Mouse (Mus musculus) kidney, postnatal 10 days (tissue): ENCODE data around the gene Nup153.
A peak's percentile ranks its signal among the peaks of the same experiment; 100 is the strongest.

Experiments
- DNase-seq: peaks from one replicate; pipeline ENCODE4 v3.0.0; 2021; ENCODE audit warnings: mixed read lengths

Nup153 gene

DNA sequence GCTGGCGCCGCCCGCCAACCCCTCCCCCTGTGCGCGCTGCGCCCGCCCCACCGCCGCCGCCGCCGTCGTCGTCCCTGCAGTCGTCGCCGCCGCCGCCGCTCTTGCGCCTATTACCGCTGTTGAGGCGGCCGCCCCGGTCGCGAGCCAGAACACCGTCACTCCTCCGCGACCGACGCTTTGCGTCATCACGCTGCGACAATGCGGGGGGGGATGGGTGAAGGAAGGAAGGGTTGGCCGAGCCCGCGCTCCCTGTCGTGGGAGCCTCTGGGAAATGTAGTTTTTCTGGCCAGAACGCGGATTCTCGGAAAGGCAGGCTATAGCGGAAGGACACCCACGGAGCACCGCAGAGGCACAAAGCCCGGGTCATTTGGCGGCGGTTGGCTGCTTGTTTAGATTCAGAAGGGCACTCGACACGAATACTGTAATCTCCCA is at the start of gene Nup153:
Gene Nup153 (minus strand): TSS at position 104 of the 432 bp plus-strand sequence.
- DNase-seq = peak; percentile 99

DNA sequence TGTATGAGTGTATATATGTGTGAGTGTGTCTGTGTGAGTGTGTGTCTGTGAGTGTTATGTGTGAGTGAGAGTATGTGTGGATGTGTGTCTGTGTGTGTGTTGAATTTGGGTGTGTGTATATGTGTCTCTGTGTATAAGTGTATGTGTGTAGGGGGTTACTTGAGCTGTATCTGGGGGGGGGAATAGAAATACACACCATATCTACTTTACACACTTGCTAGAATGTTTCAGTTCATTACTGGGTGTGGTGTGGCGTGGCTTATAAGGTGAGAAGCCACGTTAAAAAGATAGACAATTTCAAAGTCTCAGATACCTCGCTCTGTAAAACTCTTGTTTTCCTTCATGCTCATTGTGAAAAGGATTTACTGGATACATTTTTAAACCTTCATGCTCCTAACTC is 49.7 kb upstream of the Nup153 start:
- no peak for DNase-seq

DNA sequence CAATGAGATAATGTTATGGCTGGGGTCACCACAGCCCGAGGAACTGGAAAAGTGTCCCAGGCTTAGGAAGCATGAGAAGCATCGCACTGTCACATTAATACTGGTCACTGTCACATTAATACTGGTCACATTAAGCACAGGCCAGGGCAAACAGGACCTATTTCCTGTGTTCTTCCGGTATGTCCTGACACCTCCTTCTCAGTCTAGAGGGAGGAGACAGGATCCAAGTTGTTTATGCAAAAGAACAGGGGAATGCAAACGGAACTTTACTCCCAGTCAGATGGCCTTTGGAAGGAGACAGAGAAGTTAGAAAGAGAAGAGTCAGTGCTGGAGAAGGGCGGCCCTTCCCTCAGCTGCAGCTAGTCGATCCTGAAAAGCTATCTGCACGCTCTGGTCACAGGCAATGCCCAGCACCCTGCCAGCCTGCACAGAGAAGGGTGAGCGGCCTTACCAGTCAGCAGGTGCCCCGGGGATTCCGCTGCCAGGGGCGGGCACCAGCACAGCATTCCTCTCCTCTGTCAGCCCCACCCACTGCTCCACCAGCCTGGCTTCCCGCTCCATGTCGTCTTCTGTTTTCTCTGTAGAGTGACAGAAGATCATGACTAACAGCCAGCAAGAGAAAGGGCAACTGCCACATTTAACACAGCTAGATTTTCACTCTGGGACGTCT is 49.0 kb upstream of the Nup153 start:
- peak; percentile 69 for DNase-seq

DNA sequence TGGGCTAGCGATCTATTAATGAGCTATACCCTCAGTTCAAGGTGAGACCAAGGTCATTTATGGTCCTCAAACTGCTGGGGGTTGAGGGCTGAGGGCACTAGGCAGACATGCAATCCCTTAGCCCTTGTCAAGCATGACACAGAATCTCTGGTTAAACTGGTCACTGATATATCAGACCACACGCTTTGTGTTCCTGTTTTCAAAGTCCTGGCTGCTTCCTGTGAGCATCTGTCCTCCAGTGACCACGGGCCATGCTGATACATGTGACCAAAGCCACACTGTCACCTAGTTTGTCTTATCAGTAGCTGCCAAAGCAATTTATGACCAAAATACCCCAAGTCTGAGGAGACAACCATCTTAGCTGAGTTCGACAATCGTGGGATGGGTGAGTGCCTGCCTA is 47.3 kb upstream of the Nup153 start:
- no peak for DNase-seq

DNA sequence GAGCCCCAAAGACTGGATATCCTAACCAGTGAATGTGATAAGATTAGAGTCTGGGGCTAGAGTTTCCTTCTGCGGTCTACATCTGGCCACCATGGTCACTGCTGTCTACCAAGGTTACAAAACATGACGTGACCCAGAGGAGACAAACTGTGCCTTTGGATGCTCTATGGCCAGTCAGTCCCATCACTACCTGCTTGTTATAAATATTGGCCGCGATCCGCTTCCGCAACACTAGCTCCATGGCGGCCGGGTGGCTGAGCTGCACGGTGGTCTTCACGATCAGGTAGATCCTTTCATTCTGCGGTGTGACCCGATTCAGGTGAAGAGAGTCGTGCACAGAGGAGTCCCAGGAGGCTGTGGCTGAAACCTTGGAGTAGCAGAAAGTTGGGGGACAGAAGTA is 44.8 kb upstream of the Nup153 start:
- no peak for DNase-seq

DNA sequence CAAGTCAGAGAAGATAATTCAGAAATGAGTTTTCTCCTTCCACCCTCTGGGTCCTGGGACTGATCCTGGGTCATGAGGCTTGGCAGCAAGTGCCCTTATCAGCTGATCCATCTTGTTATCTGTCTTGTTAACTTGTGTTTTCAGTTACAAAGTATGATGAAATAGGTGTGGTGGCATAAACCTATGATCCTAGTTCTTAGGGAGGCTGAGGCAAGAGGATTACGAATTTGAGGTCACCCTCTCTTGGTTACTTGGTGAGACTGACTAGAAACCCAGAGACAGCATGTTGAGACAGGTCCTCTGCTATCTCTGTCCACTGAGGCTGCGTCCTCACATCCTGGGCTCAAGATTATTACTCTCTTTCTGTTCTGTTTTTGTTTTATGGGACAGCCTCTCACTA is 37.6 kb upstream of the Nup153 start:
- no peak for DNase-seq

DNA sequence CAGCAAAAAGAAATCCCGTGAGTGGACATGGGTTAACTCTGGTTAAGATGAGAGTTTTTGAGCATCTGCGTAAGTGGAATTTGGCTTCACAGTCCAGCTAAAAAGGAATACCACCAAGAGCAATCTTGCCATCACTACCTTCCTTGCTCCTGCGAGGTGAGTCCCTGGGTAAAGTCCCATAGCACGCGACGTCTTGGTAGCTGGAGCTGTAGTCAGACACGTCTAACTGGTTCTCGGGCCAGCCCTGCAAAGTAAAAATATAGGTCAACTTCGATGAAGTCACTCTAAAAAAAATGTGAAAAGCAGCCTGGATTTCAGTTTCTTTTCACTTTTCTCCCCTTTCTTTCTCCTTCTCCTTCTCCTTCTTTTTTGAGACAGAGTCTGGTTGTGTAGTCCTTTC is 35.5 kb upstream of the Nup153 start:
- DNase-seq = no peak

DNA sequence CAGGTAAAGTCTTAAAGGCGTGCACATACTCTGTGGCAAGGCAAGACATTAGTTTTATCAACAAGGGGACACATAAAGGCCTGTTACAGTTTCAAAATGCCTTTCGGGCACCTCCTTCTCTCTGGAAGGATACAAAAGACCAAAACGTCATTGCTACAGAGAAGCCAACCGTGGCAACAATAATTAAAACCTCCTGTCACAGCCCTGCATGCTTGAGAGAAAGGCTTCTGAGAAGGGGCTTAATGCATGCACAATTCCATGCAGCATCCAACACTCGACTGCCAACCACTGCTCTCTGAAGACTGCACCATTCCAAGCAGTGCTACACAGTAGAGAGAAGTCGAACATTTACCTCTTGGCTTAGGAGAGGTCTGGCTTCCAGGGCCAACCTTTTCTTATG is 33.2 kb upstream of the Nup153 start:
- DNase-seq = no peak

DNA sequence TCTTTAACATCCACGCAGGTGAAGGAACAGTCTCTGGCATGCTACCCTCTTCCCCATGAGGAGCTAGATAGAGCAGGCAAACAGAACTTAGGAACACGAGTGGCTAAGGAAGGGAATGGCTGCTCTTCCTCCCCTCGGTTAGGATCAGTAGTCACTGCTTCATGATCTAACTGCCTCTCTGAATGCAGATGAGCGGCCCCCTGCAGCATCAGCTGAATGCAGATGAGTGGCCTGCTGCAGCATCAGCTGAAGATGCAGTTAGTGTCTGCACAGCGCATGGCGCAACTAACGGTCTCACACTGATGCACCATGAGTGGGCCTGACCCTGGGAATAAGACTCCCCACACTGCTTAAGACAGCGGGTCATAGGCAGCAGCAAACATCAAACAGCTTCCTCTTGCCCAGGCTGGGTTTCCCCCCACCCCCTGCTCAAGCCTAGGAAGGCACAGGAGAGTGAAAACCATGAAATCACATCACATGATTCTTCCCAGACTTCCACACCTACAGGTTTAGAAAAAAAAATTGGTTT is 31.6 kb upstream of the Nup153 start:
- DNase-seq = no peak

DNA sequence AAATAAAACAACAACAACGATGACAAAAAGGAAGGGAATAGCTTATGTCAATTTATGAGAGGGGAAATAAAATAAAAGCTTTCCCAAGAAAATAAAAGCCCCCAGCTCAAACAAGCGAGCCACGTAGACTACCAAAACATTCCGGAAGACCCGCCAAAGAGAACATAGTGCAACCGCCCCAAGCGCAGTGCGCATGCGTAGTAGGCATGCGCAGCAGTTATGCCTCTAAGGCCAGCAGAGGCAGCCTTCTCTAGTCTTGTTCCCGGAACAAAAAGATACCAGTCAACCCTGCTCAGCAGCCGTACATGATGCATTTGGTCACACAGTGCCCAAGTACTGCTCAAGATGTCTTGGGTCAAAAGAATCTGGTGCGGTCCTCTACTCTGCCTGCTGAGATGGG is 30.9 kb upstream of the Nup153 start:
- DNase-seq = no peak

DNA sequence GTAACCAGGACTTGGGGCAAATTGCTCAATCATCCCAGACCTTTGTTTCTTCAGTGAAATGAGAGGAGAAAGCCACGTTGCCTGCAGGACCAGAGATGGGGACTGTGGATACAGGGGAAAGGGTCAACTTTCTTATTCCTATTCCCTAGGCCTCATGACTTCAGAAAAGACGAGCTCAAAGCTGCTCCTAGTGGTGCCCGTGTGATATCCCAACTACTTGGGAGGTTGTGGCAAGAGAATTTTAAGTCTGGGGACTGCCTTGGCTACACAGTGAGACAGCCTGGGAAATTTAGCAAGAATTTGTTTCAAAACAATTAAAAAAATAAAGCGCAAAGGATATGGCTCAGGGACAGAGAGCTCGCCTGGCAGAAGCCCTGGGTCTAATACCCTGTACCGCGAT is 30.2 kb upstream of the Nup153 start:
- no peak for DNase-seq

DNA sequence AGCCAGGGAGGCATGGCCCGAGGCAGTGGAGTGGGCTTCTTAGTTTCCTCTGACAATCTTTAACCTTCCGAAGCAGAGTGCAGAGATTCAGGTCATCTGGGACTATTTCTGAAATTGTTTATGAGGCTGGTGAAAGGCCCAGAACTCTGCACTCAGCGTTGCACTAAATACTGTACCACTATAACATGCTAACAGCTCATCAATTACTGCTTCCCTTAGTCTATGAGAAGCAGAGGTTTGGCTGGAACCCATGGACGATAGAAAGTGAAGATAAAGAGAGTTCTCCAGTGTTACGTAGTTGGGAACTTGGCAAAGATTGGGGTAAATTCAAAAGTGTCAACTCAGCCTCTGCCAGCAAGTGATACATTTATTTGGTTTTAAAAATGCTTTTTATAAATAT is 25.6 kb upstream of the Nup153 start:
- DNase-seq = no peak

DNA sequence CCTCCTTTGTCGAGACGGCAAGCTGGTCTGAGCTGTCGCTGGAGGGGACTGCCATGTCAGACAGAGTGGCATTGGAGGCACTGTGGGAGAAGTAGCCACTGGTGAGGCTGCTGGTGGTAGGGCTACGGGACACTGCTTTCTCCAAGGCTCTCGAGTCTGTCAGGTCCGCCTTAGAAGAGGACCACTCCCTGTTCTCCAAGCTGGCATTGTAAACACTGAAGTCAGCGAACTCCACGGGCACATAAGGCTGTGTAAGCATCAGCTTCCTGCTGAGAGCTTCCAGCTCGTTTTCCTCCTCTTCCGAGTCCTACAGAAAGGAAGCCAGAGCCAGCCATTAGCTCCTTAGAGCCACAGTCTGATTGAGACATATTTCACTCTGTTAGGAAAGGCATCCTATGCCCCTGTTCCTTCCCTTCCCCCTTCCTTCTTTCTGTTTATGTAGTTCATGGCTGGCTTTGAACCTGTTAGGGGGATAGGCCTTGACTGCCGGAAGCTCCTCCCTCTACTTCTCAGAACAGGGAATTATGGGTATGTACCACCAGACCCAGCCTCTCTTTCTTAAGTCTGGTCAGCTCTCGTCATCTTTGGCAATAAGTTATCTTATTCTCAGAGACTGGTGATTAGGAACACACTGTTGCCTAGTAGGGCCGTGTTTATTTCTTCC is 25.0 kb upstream of the Nup153 start:
- DNase-seq = no peak

DNA sequence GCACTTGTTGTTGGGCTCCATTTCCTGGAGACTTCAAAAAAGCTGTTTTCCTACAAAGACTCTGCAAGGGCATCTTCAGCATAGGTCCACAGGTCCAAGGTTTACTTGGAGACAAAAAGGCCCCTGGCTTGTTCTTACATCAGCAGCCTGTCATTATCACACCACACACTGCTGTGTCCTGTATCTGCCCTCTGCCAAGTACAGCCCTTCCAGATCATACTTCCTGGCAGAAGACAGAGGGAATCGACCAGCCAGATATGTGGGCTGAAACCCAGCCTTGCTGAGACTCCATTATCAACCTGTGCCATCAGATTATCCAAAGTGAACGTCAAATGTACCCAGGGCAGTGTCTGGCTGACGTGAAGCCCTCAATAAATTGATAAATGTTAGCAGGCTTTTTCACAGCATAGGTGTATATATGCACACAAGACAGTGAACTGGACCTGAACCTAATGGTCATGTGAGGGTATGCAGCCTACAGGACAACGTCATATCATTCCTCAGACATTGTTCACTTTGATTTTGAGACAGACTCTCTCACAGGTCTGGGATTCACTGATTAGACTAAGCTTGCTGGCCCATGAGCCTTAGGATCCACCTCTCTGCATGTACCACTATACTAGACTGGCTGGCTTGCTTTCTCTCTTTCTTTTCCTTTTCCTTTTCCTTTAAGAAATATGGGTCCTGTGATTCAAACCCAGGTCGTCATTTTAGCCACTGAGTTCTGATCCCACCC is 20.6 kb upstream of the Nup153 start:
- DNase-seq = no peak

DNA sequence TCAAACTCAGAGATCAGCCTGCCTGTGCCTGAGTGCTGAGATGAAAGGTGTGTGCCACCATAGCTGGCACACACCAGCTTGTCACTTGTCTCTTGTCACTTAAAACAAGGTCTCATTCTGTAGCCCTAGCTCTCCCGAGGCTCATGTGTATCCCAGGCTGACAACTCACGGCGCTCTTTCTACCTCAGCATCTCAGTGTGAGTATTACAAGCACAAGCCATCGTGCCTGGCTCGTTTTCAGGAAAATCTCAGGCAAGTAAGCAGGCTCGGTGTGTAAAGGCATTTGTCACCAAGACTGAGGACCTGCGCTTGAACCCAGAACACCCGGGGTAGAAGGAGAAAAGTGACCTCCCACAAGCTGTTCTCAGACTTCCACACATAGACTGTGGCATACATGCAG is 16.1 kb upstream of the Nup153 start:
- no peak for DNase-seq

DNA sequence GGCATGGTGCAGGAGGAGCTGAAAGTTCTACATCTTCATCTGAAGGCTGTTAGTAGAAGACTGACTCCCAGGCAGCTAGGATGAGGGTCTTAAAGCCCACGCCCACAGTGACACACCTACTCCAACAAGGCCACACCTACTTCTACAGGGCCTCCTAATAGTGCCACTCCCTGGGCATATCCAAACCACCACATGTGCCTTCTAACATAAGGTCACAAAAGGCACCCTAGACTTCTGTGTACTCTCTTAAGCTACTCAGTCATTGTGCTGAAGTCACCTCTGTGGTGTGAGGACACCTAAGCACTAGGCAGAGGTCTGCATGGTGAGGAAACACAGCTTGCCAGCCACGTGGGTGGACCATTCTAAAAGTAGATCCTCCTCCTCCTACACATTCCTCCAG is 14.6 kb upstream of the Nup153 start:
- no peak for DNase-seq

DNA sequence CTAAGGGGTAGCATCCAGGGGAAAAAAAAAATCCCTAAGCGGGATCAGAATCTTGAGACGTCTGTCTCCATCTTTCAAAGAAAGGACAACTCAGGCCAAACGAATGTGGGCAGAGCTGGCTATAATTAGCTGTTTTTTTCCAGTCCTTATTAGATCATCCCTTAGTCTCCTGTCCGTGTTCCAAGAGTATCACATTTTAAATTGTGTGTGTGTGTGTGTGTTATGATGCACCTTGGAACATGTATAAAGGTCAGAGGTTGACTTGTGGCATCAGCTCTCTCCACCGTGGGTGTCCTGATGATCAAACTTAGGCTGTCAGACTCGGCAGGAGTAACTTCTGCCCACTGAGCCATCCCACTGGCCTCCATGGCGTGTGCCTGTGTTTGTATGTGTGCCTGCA is 11.7 kb upstream of the Nup153 start:
- DNase-seq = no peak

DNA sequence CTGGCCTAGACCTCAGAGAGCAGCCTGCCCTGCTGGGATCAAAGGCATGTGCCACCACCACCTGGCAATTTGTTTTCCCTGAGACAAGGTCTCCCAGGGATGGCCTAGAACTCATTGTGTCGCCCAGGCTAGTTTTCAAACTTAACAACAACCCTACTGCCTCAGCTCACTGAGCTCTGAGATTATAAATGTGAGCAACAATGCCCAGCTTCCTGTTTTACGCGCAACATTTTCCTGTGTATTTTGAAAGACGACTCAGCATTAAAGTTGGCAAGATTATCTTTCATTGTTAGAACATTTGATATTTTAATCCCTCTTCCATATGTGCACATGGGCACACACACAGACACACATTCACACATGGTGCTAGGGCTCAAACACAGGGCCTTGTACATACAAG is 9.7 kb upstream of the Nup153 start:
- DNase-seq = no peak

DNA sequence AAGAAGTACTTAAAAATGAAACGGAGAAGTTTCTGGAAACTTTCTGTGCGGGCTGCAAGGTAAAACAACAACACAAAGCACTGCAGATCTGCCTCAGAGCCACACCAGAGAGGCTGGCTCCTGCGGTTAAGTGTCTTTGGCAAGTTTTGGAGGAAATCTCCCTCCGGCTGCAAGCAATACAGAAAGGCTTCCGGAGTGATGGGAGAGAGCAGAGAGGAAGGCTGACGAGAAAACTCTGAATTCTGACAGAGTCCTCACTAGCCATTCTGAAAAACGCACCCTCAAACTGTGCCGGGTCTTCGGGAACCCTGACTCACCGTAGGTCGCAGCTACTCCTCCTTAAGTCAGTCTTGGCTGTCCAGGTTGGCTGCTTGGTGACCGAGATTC is 8.7 kb upstream of the Nup153 start:
- DNase-seq = peak; percentile 41

DNA sequence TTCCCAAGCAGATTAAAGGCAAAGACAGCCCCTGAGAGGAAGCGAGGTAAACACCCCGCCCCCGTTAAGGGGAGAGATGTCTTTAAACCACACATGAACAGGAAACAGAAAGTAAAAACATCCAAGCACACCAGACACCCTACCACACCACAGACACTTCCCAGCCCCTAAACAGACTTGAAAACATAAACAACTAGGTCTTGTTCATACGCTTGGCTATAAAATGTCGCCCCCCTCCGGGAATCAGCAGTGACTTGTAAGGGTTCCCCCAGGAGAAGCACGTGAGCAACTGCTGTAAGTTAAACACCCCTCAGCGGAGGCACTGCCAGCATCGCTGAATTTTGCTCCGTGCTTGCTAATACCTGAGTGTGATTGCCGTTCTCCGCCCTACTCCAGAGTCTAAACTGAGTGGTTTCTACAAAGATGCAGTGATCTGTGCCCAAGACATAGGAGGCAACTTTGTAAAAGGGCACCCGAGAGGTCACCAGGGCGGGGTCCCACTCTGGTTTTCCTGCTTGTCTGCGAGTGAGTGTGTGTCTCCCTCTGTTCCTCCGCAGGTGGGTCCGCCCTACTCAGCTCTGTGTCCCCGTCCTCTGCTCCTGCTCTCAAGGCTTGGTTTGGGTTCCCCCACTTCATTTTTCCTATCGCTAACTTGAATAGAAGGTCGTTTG is 8.2 kb upstream of the Nup153 start:
- peak; percentile 70 for DNase-seq

DNA sequence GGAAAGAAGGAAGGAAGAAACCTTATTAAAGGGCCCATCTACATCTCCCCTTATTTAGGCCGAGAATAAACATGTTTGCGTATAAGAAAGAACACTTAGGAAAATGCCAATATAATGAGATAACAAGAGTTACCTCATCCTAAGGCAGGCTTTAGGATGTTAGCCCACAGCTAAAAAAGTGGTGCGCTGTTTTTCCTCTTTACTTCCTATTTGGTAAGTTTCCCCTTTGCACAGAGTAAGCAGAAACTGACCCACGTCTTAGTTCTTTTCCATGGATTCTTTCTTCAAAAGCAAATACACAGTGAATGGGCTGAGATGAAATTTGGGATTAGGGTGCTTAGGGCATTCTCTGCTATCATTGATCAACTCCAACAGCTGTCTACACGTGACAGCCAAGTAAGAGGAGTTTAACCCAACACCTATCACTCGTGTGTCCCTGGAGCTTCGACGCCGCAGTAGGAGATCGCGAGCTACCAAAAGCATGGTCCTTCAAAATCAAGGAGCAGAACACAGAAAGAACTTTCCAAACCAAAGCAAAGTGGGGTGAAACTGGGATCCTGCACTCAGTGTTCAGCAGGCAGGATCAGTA is 7.6 kb upstream of the Nup153 start:
- no peak for DNase-seq

DNA sequence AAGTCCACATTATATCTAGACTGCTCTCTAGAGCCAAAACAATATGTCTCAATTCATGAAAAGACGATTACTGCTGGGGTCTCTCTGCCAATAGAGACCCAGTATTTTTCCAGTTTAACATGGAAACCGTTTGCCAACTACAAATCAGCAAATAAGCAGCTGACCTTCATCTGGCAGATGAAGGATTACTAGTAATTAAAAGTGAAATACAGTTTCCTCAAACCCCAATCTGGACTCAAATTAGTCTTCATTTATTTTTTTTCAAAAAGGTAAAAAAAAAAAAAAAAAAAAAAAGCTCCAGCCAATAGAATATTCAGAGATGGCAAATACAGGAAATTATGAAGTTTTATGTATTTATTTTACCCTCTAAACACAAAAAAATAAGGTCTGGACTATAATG is 2.3 kb upstream of the Nup153 start:
- DNase-seq = no peak

DNA sequence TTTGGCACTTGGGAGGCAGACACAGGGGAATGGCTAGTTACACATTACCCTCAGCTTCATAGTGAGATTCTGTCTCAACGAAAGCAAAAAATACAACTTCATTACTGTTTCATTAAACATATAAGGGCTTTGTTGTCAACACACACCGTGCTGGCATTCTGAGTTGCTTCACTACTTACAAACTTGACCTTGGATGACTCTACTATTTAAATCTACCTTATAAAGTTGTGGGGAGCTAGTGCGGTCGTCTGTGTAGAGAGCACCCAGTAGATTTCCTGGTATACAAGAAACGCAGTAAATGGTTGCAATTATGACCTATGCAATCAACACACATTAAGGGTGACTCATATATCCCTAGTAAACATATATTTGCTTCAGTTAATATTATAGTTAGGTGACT is 671 bp upstream of the Nup153 start:
- no peak for DNase-seq
